Mouse (Mus musculus): ENCODE measurements around the gene Tmf1. TPM values are rescaled to one million over a fixed set of nuclear protein-coding genes. Genes with fewer than 3 reads are reported as not detected.
A peak's percentile ranks its signal among the peaks of the same experiment; 100 is the strongest.

Gene Tmf1
- total RNA-seq (2015; ENCODE audit: low replicate concordance) (6.7 and 11.7 TPM in 2 replicates), total RNA-seq (2017; ENCODE audit: low replicate concordance) (50.4 and 64.5 TPM in 2 replicates)

DNA sequence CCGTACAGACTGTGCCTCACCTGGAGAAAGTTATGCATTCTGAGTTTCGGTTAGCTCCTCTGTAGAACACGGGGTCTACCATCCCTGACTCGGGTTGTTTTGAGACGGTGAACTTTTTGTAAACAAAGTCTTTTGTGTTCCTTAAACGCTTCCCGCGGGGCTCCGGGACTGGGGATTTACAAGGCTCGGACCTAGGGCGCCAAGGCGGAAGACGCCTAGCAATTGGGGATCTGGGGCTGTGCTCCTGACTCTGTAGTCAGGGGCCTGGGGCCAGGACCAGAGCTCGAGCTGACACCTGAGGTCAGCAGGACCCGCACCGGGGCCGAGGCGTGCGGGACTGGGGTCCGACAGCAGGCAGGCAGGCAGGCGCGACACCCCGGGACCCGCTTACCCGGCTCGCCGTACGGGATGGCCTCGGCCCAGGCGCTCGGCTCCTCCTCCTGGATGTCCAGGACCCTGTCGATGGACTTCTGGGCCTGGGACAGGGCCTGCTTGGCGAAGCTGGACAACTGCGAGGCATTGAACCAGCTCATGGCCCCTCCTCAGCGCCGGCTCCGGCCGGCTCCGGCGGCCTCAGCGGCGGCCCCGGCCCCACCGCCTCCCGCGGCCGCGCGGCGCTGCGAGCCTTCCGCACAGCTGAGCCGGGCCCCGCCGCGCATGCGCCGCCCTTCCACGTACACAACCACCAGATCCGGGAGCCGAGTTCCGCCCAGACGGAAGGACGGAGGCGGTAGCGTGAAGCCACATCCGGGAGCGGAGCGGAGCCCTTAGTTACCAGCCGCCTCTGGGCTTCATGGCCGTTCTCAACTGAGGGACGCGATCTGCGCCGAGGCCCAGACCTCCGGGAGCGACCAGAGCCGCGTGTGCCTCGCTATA is at the start of gene Tmf1:
TSS of gene Tmf1 (minus strand) at position 632 of the 876 bp plus-strand sequence.
- peak; percentile 98 for ATAC-seq (replicated peaks; ENCODE audit: low FRiP score, poor library complexity, severe bottlenecking)

DNA sequence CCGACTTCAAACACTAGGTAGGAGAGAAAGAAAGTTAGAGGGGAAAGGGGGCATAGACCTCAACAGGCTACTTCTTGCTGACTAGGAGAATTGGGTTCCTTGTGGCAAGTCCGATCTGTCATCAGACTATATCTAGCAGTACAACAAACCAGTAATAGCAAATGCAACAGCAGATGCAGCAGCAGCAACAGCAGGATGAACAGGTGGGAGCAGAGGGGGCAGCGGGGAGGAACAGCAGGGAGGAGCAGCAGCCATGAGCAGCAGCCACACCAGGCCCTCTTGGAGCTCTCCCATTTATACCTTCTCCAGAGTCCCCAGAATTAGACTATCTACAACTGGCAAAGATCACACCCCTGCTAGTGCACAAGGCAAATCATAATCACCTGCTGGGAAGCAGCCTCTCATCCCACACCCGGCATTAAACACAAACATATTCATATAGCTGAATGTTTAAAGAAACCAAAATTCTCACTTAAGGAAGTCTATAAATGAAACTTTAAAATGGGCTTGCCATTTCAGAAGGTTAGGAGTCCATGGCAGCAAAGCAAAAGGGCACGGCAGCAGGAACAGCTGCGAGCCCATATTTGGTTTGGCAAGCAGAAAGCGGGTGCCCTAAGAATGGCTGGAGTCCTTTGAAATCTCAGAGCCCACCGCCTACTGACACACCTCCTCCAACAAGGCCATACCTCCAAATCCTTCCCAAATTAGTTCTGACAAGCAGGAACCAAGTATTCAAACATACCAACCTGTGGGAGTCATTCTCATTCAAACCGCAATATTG is 48.3 kb upstream of the Tmf1 start:
- ATAC-seq (replicated peaks; ENCODE audit: low FRiP score, poor library complexity, severe bottlenecking): no peak

DNA sequence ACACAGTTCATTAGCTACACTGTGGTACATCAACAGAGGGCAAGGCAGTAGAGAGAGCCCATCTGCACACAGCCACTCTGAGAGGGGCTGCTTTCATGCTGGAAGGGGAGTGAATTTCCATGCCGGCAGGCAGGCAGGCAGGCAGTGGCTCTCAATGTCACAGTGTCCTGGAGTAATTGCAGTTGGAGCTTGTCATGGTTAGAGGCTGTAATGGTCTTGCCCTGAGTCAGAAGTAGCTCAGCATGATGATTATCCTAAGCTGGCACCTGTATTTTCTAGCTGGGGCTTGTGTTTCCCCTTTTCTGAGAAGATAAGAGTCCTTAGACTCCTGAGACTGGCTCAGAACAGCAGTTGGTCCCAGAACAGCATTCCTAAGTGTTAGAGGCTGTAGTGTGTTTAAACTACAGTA is 47.2 kb upstream of the Tmf1 start:
- ATAC-seq (replicated peaks; ENCODE audit: low FRiP score, poor library complexity, severe bottlenecking): no peak

DNA sequence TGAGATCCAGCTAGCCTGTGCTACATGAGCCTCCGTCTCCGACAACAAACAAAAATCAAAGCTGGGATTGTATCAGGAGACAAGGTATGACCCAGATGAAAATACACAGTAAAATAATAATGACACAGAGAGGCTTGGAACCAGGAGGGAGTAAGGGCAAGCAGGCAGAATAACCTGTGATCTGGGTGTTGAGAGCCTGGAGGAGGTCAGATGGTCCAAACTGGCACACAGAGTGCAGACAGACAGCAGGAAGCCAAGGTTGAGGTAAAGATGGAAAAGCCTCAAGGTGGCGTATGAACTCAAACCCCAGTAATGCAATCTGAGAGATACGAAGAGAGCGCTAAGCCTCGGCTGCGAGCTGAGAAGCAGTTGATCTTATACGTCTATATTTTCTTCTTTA is 45.6 kb upstream of the Tmf1 start:
- ATAC-seq (replicated peaks; ENCODE audit: low FRiP score, poor library complexity, severe bottlenecking): no peak

DNA sequence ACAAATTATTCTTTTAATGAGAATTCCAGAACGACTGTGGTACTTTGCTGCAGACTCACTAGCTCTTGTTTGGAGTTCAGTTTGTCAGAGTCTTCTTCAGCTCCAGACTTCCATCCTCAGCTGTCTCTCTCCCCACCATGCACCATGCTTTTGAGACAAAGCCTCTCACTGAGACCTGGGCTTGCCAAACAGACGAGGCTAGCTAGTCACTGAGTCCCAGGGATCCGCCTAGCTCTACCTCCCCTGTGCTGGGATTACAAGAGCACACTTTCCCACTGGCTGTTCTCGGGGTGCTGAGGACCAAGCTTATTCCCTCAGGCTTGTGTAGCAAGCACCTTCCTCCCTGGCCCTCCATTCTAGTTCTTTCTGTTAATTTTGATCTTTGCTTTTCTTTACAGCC is 44.6 kb upstream of the Tmf1 start:
- ATAC-seq (replicated peaks; ENCODE audit: low FRiP score, poor library complexity, severe bottlenecking): no peak

DNA sequence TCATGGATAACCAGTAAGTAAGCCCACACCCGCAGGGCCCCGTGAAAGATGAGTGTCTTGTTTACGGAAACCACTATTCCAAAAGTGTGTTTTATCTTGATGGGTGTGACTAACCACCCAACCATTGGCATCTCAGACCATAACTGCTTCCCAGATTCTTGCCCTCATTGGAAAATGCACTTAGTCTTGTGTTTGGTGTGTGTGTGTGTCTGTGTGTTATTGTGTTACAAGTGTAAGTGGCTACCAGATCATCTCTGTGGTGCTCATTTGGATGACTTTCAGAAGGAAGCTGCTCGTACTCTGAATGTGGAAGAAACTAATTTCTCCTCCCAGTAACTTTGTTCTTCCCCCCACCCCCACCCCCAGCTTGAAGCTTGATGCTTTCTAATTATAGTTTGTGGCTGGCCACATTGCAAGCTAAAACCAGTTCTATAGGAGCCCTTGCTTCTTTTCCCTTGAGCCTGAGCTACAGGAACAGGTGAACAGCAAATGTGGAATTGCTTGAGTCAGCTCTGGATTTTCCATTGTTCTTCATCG is 44.1 kb upstream of the Tmf1 start:
- no peak for ATAC-seq (replicated peaks; ENCODE audit: low FRiP score, poor library complexity, severe bottlenecking)

DNA sequence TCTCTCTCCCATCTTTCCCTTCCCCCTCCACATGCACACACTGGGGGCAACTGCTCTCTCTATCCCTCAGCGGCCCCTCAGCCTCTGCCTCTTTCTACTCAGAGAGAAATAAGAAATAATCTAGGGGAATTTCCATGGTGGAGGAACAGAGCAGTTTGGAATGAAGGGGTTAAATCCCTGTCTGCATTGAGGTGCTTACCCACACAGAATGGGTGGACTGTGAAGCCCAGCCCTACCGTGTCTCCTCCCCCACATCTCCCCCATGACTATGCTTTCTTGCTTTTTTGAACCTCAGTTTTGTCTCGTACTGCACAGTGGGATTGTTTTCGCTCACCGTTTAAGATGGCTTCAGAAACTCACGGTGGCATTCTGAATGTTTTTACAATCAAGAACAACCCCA is 43.4 kb upstream of the Tmf1 start:
- ATAC-seq (replicated peaks; ENCODE audit: low FRiP score, poor library complexity, severe bottlenecking): no peak; the same call in 1 of the 2 replicates

DNA sequence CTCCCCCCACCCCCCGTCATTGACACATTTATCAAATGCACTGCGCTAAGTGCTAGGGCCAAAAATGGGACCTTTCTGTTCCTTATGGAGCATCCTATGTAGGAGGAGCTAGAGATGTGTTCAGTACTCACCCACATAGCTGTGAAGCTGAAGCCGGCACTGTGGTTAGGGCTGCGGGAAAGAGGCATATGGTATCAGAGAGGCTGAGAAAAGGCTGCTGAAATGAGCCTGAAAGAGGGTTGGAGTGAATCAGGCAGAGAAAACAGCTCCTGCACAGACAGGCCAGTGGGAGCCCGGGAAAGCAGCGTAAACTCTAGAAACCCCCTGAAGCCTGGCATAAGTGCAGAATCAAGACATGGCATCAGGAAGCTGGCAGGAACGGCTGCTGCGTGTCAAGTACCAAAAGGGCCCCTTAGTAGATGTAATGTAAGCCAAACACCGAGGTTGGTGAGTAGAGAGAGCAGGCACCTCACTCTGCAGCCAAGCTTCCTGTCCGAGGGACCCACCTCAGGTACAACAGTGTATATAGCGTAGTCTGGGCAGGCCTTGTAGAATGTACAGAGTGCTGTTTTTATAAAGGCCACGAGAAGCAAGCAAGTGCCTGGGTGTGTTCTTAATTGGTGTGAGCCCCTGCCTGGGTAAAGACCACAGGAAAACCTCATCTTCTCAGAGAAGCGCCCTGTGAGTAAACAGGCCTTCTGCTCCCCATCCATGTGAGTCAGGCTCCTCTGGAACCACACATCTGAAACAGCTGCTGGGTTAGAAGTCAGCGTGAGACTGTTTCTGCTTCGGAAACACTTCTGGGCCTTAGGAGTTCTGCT is 42.5 kb upstream of the Tmf1 start:
- no peak for ATAC-seq (replicated peaks; ENCODE audit: low FRiP score, poor library complexity, severe bottlenecking)

DNA sequence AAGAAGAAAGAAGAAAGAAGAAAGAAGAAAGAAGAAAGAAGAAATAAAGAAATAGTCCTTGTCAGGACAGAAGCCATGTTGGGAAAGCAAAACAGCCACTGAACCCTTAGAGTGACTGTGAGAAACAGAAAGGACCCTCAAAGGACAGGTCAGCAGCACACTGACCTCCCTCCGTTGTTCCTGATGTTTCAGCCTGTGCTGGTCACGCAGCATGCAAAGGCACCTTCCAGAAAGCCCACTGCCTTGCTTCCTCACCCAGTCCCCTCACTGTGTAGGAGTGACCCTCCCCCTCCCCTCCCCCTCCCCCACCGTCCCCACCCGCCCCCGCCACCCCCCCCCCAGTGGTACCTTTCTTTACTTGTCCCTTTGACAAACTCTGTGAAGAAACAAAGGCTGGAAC is 41.8 kb upstream of the Tmf1 start:
- no peak for ATAC-seq (replicated peaks; ENCODE audit: low FRiP score, poor library complexity, severe bottlenecking)

DNA sequence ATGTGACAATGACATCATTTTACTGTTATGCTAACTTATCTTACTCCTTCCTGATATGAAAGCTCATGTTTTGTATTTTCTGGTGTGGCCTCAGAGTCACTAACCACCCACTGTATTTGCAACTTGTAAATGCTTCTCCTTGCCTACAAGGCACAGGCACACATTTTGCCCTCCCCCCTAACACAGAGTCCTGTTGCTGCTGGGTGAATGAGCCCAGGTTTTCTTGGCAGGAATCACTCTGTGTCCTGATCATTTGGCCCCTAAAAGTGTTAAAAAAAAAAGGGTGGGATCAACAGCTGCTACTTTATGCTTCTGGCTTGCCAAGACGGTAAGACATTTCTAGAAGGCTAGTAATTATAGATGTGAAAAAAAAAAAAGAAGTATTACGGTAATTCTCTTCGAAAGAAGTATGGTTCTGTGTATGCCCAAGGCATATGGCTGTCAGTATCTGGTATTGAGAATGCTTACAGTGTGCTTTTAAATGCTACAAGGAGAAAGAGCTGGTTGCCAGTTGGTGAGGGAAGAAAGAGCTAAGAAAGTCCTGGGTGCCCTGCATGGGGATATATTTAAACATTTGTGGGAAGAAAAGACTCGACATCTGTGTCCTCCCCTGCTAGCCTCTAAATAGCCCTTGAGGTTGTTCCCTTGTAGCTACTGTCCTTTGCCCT is 37.4 kb upstream of the Tmf1 start:
- no peak for ATAC-seq (replicated peaks; ENCODE audit: low FRiP score, poor library complexity, severe bottlenecking)

DNA sequence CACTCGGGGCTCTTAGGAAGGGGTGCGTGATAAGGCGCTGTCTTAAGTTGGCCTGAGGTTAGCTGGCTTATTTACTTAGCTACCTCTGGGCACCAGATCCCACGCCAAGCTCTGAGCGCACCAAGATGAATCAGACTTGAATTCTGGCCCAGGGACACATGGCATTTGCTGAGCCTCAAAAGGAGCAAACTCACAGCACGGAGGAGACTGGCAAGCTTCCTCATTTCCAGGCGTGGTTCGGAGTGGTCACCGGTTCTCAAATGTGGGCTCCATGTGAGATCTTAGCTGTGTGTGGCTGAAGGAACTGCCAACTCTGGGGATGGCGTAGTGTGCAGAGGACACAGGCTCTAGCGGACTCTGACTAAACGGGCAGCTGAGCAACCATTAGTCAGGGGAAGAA is 33.1 kb upstream of the Tmf1 start:
- ATAC-seq (replicated peaks; ENCODE audit: low FRiP score, poor library complexity, severe bottlenecking): peak; percentile 49

DNA sequence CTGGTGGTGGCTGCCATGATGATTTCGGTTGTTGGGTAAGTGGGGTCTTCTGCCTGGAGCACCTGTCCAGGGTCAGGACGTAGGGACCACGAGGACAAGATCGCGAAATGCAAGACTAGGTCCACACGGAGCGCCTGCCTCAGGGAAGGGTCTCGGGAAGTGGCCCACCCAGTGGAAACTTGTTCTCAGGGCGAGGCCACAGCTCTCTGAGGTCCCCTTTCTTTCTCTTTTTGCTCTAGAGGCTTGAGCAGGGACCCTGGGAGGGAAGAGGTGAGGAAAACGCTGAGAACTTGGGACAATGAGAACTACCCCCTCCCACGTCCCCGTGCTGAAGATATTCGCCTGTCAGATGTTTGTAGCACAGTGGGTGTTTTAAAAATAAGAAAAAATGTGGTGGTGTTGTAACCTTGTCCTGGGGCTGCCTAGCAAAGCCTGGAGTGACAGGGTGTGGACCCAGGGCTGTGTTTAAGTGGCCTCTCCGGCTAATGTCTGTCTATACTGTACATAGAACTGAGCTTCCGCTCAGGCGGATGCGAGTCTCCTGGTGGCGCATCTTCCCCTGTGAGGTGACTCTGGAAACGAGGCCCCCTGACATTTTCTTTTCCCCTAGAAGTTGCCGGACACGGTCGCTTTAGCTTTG is 32.2 kb upstream of the Tmf1 start:
- peak; percentile 71 for ATAC-seq (replicated peaks; ENCODE audit: low FRiP score, poor library complexity, severe bottlenecking)

DNA sequence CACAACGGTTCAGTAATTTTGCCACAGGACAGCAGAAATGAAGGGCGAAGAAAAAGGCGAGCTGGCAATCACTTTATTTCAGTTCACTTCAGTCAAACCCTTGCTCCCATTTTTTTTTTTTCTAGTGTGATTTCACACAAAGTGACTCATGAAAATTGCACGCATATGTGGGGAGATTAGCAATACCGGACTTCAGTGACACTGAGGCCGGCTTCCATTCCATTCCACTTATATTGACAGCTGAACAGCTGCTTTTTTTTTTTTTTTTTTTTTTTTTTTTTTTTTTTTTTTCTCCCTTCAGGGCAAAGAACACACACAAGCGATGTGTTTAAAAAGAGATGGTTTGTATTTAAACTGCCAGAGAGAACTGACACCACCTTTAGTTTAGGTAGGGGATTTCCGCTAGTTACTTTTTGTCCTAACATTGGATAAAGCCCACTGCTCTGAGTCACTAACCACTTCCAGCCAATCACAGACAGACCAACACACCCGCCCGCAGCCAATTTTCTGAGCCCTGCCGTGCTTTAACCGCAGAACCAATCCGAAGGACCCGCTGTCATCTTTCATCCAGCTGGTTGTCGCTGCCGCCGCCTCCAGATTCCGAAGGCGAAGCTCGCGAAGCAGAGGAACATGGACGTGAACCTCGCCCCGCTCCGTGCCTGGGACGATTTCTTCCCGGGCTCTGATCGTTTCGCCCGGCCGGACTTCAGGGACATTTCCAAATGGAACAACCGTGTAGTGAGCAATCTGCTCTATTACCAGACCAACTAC is 31.5 kb upstream of the Tmf1 start, which contains the start of gene Arl6ip5:
TSS of gene Arl6ip5 (plus strand) at position 499 of the 771 bp plus-strand sequence.
- ATAC-seq (replicated peaks; ENCODE audit: low FRiP score, poor library complexity, severe bottlenecking): peak; percentile 86

DNA sequence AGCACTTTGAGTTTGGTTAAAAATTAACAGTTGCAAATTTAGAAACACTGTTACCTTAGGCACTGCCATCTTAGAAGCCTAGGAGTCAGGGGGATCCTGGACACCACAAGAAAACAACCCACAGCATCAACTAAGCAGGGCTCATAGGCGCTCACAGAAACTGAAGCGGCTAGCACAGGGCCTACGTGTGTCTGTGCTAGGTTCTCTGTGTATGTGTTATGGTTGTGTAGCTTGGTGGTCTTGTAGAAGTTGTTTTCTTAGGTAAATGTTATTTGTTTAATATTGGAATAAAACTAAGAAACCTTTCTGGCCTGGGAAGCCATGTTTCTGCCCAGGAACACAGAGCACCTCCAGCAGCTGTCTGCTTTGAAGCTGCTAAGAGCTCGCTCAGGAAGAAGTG is 30.8 kb upstream of the Tmf1 start:
- ATAC-seq (replicated peaks; ENCODE audit: low FRiP score, poor library complexity, severe bottlenecking): no peak

DNA sequence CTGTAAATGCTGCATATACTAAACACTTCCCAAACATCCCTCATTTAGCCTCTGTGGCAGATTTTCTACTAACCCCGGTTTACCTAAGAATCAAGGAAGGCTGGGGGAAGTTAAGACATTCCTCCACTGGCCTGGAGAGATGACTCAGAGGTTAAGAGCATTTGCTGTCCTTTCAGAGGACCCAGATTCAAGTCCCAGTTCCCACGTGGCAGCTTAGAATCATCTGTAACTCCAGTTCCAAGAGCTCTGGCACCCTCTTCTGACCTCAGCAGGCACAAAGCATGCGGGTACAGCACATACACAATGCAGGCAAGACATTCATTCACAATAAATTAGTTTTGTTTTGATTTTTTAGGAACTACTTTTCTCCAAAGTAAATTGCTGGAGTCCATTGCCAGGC is 30.3 kb upstream of the Tmf1 start:
- no peak for ATAC-seq (replicated peaks; ENCODE audit: low FRiP score, poor library complexity, severe bottlenecking)

DNA sequence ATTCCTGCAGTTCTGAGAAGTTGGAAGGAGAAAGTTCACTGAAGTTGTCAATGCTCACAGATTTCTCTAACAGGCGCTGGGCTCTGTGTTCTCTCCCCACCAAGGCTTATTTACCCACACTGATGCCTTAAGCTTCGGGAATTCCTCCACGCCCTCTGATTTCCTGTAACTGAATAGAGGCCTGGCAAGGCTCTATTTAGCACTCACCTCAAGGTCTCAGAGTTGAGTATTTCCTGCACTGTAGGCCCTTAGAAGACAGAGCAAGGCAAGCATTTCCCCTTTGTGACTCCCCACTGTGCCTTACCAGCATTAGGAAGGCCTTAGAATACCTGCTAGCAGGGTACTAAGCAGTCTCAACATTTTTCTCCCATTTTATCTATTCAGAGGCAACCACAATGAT is 29.5 kb upstream of the Tmf1 start:
- ATAC-seq (replicated peaks; ENCODE audit: low FRiP score, poor library complexity, severe bottlenecking): no peak

DNA sequence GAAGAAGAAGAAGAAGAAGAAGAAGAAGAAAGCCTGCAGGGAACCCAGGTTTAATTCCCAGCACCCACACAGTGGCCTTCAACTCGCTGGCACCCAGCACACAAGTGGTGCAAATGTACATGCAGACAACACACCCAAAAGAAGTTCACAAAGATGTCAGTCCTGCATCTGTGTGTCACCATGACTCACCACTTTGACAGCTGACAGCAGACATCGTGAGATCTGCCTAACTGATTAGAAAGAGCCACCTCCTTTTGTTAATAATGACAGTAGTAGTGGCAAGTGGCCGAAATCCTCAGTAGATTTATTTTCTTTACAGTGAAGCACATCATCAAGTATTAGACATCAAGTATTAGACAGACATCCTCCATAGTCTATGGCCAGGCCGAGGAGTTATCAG is 28.2 kb upstream of the Tmf1 start:
- no peak for ATAC-seq (replicated peaks; ENCODE audit: low FRiP score, poor library complexity, severe bottlenecking)

DNA sequence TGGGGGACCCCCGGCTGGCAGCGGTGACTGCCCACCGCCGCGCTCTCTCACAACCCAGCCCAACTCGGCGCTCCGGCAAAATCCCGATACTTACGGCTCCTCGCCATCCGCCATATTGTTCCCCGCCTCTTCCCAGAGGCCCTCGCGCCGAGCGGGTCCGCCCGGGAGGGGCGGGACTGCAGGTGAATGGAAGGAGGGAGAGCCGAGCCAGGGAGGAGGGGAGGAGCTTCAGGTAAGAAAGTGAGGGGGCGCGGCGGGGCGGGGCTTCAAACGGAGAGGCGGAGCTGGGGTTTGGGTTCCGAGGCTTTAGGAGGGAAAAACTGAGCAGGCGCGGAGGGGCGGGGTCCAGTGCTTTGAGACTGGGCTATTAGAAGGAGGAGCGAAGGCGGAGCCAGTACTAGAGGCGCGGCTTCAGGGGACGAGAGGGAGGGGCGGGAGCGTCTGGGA is 26.5 kb upstream of the Tmf1 start, which contains the start of gene Uba3:
TSS of gene Uba3 (minus strand) at position 209 of the 447 bp plus-strand sequence.
- ATAC-seq (replicated peaks; ENCODE audit: low FRiP score, poor library complexity, severe bottlenecking): peak; percentile 96

Data from erythroblast, adult 5-6 weeks (primary cell).